Mouse (Mus musculus) R1 (cell line): ENCODE measurements around the gene Otof.

Experiments used
- DNase-seq: peaks from one replicate; pipeline ENCODE4 v3.0.0-alpha.2; 2018; ENCODE audit warnings: low read depth, low spot score

The Otof gene

GRCm38 (mm10) chr5:30423572-30424244 lies 38.0 kb downstream of the Otof start:
- DNase-seq: peak; percentile 61

- DNase-seq: no peak
These were observed 38.6 kb downstream of the Otof start for GRCm38 (mm10) chr5:30423121-30423520.

- peak; percentile 31 for DNase-seq
These were observed 45.1 kb downstream of the Otof start for GRCm38 (mm10) chr5:30416665-30417064.

GRCm38 (mm10) chr5:30415876-30416275 lies 45.9 kb downstream of the Otof start:
- no peak for DNase-seq

- no peak for DNase-seq
These were observed 46.4 kb downstream of the Otof start for GRCm38 (mm10) chr5:30415381-30415780.

GRCm38 (mm10) chr5:30411524-30411923 lies 50.2 kb downstream of the Otof start:
- no peak for DNase-seq

GRCm38 (mm10) chr5:30406876-30407275 lies 54.9 kb downstream of the Otof start:
- DNase-seq: peak; percentile 70

- no peak for DNase-seq
These were observed 60.6 kb downstream of the Otof start for GRCm38 (mm10) chr5:30401165-30401564.

GRCm38 (mm10) chr5:30400521-30400920 lies 61.2 kb downstream of the Otof start:
- DNase-seq: no peak

GRCm38 (mm10) chr5:30391473-30391872 lies 70.3 kb downstream of the Otof start:
- peak; percentile 71 for DNase-seq

GRCm38 (mm10) chr5:30389836-30390235 lies 71.9 kb downstream of the Otof start:
- no peak for DNase-seq

- DNase-seq: no peak
These were observed 74.0 kb downstream of the Otof start for GRCm38 (mm10) chr5:30387726-30388125.

- DNase-seq: no peak
These were observed 78.9 kb downstream of the Otof start for GRCm38 (mm10) chr5:30382876-30383275.

GRCm38 (mm10) chr5:30369426-30369825 lies 92.3 kb downstream of the Otof start:
- DNase-seq: no peak

GRCm38 (mm10) chr5:30367405-30367804 lies 94.3 kb downstream of the Otof start:
- DNase-seq: no peak

GRCm38 (mm10) chr5:30358436-30359099 lies 103.2 kb downstream of the Otof start:
- DNase-seq: peak; percentile 16

- DNase-seq: no peak
These were observed 105.1 kb downstream of the Otof start for GRCm38 (mm10) chr5:30356647-30357046.

- no peak for DNase-seq
These were observed 106.1 kb downstream of the Otof start for GRCm38 (mm10) chr5:30355559-30356159.

- no peak for DNase-seq
These were observed 106.6 kb downstream of the Otof start for GRCm38 (mm10) chr5:30355114-30355513.

GRCm38 (mm10) chr5:30353605-30354004 lies 108.1 kb downstream of the Otof start:
- DNase-seq: no peak

GRCm38 (mm10) chr5:30343886-30344285 lies 117.8 kb downstream of the Otof start:
- no peak for DNase-seq

GRCm38 (mm10) chr5:30343107-30343506 lies 118.6 kb downstream of the Otof start:
- peak; percentile 71 for DNase-seq

GRCm38 (mm10) chr5:30342601-30343015 lies 119.1 kb downstream of the Otof start:
- DNase-seq: peak; percentile 48
